Comparison of ENCODE assay signal across 8 mouse cellular contexts in genomic region chr2:35444764-35445262, GRCm38 (mm10). TPM values are rescaled to one million over a fixed set of nuclear protein-coding genes. Genes with fewer than 3 reads are reported as not detected.
A peak's percentile ranks its signal among the peaks of the same experiment; 100 is the strongest.
DNase-seq lines count a peak whose midpoint lies in the region; ATAC-seq and TF ChIP-seq lines count a peak whose summit lies in the region.
"Had no signal": no experiment of that assay in that cellular context is flagged by ENCODE, and none has a peak within 500 bp of the region (broad histone marks: within the 10 kb centered on the region; RNA-seq: fewer than 3 reads in every experiment).

No protein-coding gene starts in this region.

- H3K4me1 ChIP-seq in limb, embryonic 12.5 days (replicated peaks): peaks cover 78% of the 10 kb centered on the region
- peaks cover 85% of the 10 kb centered on the region for H3K4me1 ChIP-seq in limb, embryonic 10.5 days
- peaks cover 88% of the 10 kb centered on the region for H3K4me1 ChIP-seq in bone marrow macrophage, adult 2 months (ENCODE audit: control insufficient read depth, insufficient read depth, low read length)
- peaks cover 49% of the 10 kb centered on the region for H3K4me1 ChIP-seq in embryonic facial prominence, embryonic 14.5 days (ENCODE audit: control insufficient read depth, insufficient read depth, low read length)
- peaks cover 63% of the 10 kb centered on the region for H3K4me1 ChIP-seq in liver, postnatal 0 days (ENCODE audit: insufficient read depth)
- H3K4me1 ChIP-seq in forebrain, embryonic 13.5 days: no peaks in the 10 kb centered on the region

- H3K4me2 ChIP-seq in limb, embryonic 12.5 days: no peak overlapping the region
- peak overlapping the region; percentile 16 for H3K4me2 ChIP-seq in embryonic facial prominence, embryonic 14.5 days (ENCODE audit: low read depth, low read length)
- H3K4me2 ChIP-seq in liver, postnatal 0 days (ENCODE audit: low read depth, low read length): peak overlapping the region; percentile 49
- no peak overlapping the region for H3K4me2 ChIP-seq in forebrain, embryonic 13.5 days

- no peak for DNase-seq in limb, embryonic 10.5 days (ENCODE audit: low spot score)
- no peak for DNase-seq in embryonic facial prominence, embryonic 14.5 days (ENCODE audit: low spot score)
- DNase-seq in liver, postnatal 0 days: no peak
- DNase-seq in thymus, postnatal 36 days: no peak

- H3K27ac ChIP-seq in limb, embryonic 12.5 days: peak overlapping the region; percentile 50
- H3K27ac ChIP-seq in limb, embryonic 10.5 days: no peak overlapping the region
- peak overlapping the region; percentile 89 for H3K27ac ChIP-seq in bone marrow macrophage, adult 2 months (ENCODE audit: insufficient read depth, low read depth, low read length)
- H3K27ac ChIP-seq in embryonic facial prominence, embryonic 14.5 days (replicated peaks; ENCODE audit: low read depth, low read length): peak overlapping the region; percentile 59; the same call in 1 of the 2 replicates
- peak overlapping the region; percentile 66 for H3K27ac ChIP-seq in liver, postnatal 0 days (ENCODE audit: low read depth)
- H3K27ac ChIP-seq in forebrain, embryonic 13.5 days: no peak overlapping the region

- no peak for TF ChIP-seq POLR2A in bone marrow macrophage, adult 2 months (IDR thresholded peaks at IDR 0.05; ENCODE audit: borderline replicate concordance, low read depth, low read length)

- no peak for TF ChIP-seq CTCF in bone marrow macrophage, adult 2 months (IDR thresholded peaks at IDR 0.05; ENCODE audit: low read depth, low read length)
- no peak for TF ChIP-seq CTCF in liver, postnatal 0 days (IDR thresholded peaks at IDR 0.05; ENCODE audit: low read depth)

- no peaks in the 10 kb centered on the region for H3K36me3 ChIP-seq in limb, embryonic 12.5 days
- no peaks in the 10 kb centered on the region for H3K36me3 ChIP-seq in limb, embryonic 10.5 days
- no peaks in the 10 kb centered on the region for H3K36me3 ChIP-seq in embryonic facial prominence, embryonic 14.5 days (ENCODE audit: control insufficient read depth, insufficient read depth, low read length)
- 0 out of 2 replicates have a peak, but pooled peaks cover 5% of the 10 kb centered on the region for H3K36me3 ChIP-seq in liver, postnatal 0 days (replicated peaks; ENCODE audit: insufficient read depth, low read length)
- H3K36me3 ChIP-seq in forebrain, embryonic 13.5 days (ENCODE audit: poor library complexity, severe bottlenecking): no peaks in the 10 kb centered on the region

- no peak overlapping the region for H3K4me3 ChIP-seq in limb, embryonic 12.5 days (replicated peaks)
- H3K4me3 ChIP-seq in limb, embryonic 10.5 days: no peak overlapping the region
- H3K4me3 ChIP-seq in bone marrow macrophage, adult 2 months (ENCODE audit: insufficient read depth, low read length): peak overlapping the region; percentile 58
- no peak overlapping the region for H3K4me3 ChIP-seq in embryonic facial prominence, embryonic 14.5 days (ENCODE audit: low read depth, low read length)
- H3K4me3 ChIP-seq in liver, postnatal 0 days (ENCODE audit: low read depth, low read length): peak overlapping the region; percentile 4; the same call in 1 of the 2 replicates
- no peak overlapping the region for H3K4me3 ChIP-seq in forebrain, embryonic 13.5 days

- no peak overlapping the region for H3K9ac ChIP-seq in limb, embryonic 12.5 days (replicated peaks)
- H3K9ac ChIP-seq in embryonic facial prominence, embryonic 14.5 days (ENCODE audit: low read depth, low read length): 0 out of 2 replicates have a peak overlapping the region, but pooled peaks have one; percentile 1
- no peak overlapping the region; the same call in 1 of the 2 replicates for H3K9ac ChIP-seq in liver, postnatal 0 days (replicated peaks)
- no peak overlapping the region for H3K9ac ChIP-seq in forebrain, embryonic 13.5 days

- H3K27me3 ChIP-seq in limb, embryonic 12.5 days: peaks cover 35% of the 10 kb centered on the region
- peaks cover 15% of the 10 kb centered on the region; the same call in 1 of the 2 replicates for H3K27me3 ChIP-seq in limb, embryonic 10.5 days (ENCODE audit: low read depth, poor library complexity, severe bottlenecking)
- no peaks in the 10 kb centered on the region for H3K27me3 ChIP-seq in embryonic facial prominence, embryonic 14.5 days (replicated peaks; ENCODE audit: control insufficient read depth, insufficient read depth, low read length)
- no peaks in the 10 kb centered on the region for H3K27me3 ChIP-seq in liver, postnatal 0 days (ENCODE audit: insufficient read depth, low read length)
- no peaks in the 10 kb centered on the region for H3K27me3 ChIP-seq in forebrain, embryonic 13.5 days

- no peak for ATAC-seq in limb, embryonic 12.5 days (ENCODE audit: insufficient number of reproducible peaks, insufficient read depth, low FRiP score, low TSS enrichment, low read depth)
- no peak for ATAC-seq in embryonic facial prominence, embryonic 14.5 days (ENCODE audit: low read depth)
- no peak for ATAC-seq in liver, postnatal 0 days
- no peak for ATAC-seq in forebrain, embryonic 13.5 days

- no peak for TF ChIP-seq EP300 in liver, postnatal 0 days (IDR thresholded peaks at IDR 0.05; ENCODE audit: low read depth)

- H3K9me3 ChIP-seq in limb, embryonic 12.5 days: no peaks in the 10 kb centered on the region
- H3K9me3 ChIP-seq in limb, embryonic 10.5 days (replicated peaks): no peaks in the 10 kb centered on the region
- H3K9me3 ChIP-seq in embryonic facial prominence, embryonic 14.5 days (ENCODE audit: control insufficient read depth, low read length): no peaks in the 10 kb centered on the region
- H3K9me3 ChIP-seq in liver, postnatal 0 days (ENCODE audit: low read length): no peaks in the 10 kb centered on the region
- no peaks in the 10 kb centered on the region for H3K9me3 ChIP-seq in forebrain, embryonic 13.5 days (replicated peaks)

- WGBS in limb, embryonic 12.5 days: 56% methylated on average over 6 of the region's 6 CpGs
- 77% methylated on average over 6 of the region's 6 CpGs for WGBS in limb, embryonic 10.5 days
- 51% methylated on average over 6 of the region's 6 CpGs for WGBS in embryonic facial prominence, embryonic 14.5 days
- 46% methylated on average over 6 of the region's 6 CpGs for WGBS in liver, postnatal 0 days (ENCODE audit: insufficient replicate concordance)
- WGBS in forebrain, embryonic 13.5 days: 82% methylated on average over 6 of the region's 6 CpGs

RNA-seq across cellular contexts. Expression of gene Ggta1, which starts 18.2 kb away (rescaled TPM):
- 7.8 and 8.8 TPM in 2 replicates for polyA plus RNA-seq in limb, embryonic 12.5 days (2016; fragmentation: Nextera tagmentation; extraction: Ambion mirVana)
- 6.5 and 6.6 TPM in 2 replicates for polyA plus RNA-seq in limb, embryonic 10.5 days (2016; fragmentation: Nextera tagmentation; extraction: Ambion mirVana)
- 67.5 and 83.4 TPM in 2 replicates for polyA plus RNA-seq in bone marrow macrophage, adult 2 months (2012; ENCODE audit: insufficient read depth, insufficient read length, missing spikeins)
- 32.5 and 35.7 TPM in 2 replicates for polyA plus RNA-seq in embryonic facial prominence, embryonic 14.5 days (2014; fragmentation: Nextera tagmentation; extraction: Ambion mirVana)
- 5.2 and 6.2 TPM in 2 replicates for polyA plus RNA-seq in liver, postnatal 0 days (2015; fragmentation: Nextera tagmentation; extraction: Ambion mirVana)
- 4.1 and 4.7 TPM in 2 replicates for polyA plus RNA-seq in forebrain, embryonic 13.5 days (2015; fragmentation: Nextera tagmentation; extraction: Ambion mirVana)

RNA-seq across cellular contexts. Expression of gene 4930402F06Rik, which starts 47.8 kb away (rescaled TPM):
- polyA plus RNA-seq in limb, embryonic 12.5 days (2016; fragmentation: Nextera tagmentation; extraction: Ambion mirVana): not detected in 2 replicates
- not detected in 2 replicates for polyA plus RNA-seq in limb, embryonic 10.5 days (2016; fragmentation: Nextera tagmentation; extraction: Ambion mirVana)
- polyA plus RNA-seq in bone marrow macrophage, adult 2 months (2012; ENCODE audit: insufficient read depth, insufficient read length, missing spikeins): not detected in 2 replicates
- polyA plus RNA-seq in embryonic facial prominence, embryonic 14.5 days (2014; fragmentation: Nextera tagmentation; extraction: Ambion mirVana): not detected in 2 replicates
- polyA plus RNA-seq in liver, postnatal 0 days (2015; fragmentation: Nextera tagmentation; extraction: Ambion mirVana): not detected in 2 replicates
- polyA plus RNA-seq in forebrain, embryonic 13.5 days (2015; fragmentation: Nextera tagmentation; extraction: Ambion mirVana): not detected in 2 replicates
- polyA plus RNA-seq: inflammation-experienced regulatory T-cells, adult 6 months had no signal

Comparison
In these comparisons a context has a peak if more than half of its experiments do, and no peak if none do; other contexts are left out.
1. H3K27ac ChIP-seq: peak in limb, embryonic 12.5 days (single experiment), bone marrow macrophage, adult 2 months (single experiment), embryonic facial prominence, embryonic 14.5 days (single experiment) and liver, postnatal 0 days (single experiment); none in limb, embryonic 10.5 days (single experiment) and forebrain, embryonic 13.5 days (single experiment).
2. H3K4me2 ChIP-seq: peak in embryonic facial prominence, embryonic 14.5 days (single experiment) and liver, postnatal 0 days (single experiment); none in limb, embryonic 12.5 days (single experiment) and forebrain, embryonic 13.5 days (single experiment).
3. H3K4me3 ChIP-seq: peak in bone marrow macrophage, adult 2 months (single experiment) and liver, postnatal 0 days (single experiment); none in limb, embryonic 12.5 days (single experiment), limb, embryonic 10.5 days (single experiment), embryonic facial prominence, embryonic 14.5 days (single experiment) and forebrain, embryonic 13.5 days (single experiment).